Mouse (Mus musculus) testis, postnatal 14 days (tissue): ENCODE data around the gene Zfp408.
A peak's percentile ranks its signal among the peaks of the same experiment; 100 is the strongest.

ENCODE experiments used
- DNase-seq: peaks from one replicate; pipeline ENCODE4 v3.0.0; 2021; ENCODE audit warnings: low spot score

Zfp408 gene

DNA sequence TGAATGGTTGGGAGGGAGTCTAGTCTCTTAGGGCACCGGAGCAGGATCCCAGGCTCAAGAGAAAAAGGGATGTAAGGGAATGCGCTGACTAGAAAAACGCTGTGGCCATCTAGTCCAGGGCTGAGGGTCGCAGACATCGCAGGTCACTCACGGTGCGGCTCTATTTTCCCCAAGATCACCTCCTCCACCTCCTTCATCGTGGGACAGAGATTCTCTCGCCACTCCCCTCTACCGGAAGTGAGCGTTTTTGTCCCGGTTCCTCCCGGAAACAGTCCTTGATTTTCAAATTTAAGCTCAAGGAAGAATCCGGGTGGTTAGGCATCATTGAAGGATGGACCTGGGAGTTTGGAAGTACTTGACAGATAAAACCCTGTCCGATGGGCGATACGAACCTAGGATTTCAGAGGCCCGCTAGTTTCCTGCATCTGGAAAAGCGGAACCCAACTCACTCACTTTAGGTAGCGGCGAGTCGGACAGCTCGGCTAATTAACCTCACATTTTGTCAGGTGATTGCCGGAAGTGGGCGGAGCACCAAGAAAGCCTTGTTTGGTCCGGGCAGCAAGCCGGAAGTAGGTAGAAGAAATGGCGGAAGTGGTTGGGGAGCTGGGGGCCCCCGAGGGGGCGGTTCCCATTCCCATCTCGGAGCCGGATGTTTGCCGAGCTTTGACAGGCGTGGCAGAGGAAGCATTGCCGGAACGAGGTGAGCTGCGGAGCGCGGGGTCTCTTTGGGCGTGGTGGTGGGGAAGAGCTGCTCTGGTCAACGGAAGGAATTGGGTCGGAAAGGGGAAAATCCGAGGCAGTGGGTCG is at the start of gene Zfp408, which contains the start of gene Arhgap1:
Gene Zfp408, minus strand, starts transcription at position 239 of the 807 bp plus-strand sequence.
Gene Arhgap1, plus strand, starts transcription at position 308 of the 807 bp plus-strand sequence.
- peak; percentile 97 for DNase-seq

DNA sequence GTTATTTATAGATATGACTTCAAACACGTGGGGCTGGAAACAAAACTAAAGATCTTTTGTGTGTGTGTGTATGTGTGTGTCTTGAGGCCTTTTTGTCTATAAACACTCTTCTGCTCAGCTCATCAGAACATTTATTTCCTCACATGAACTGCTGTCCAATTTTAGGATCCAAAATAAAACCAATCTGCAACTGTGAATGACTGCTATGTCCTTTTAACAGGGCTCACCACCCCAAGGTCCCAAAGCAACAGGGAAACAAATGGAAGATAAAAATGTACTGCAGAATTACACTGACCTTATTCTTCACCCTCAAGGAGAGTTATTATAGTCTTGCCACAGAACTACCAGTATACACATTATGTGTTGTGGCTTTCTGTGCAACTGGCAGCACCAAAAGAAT is 49.6 kb upstream of the Zfp408 start:
- no peak for DNase-seq

DNA sequence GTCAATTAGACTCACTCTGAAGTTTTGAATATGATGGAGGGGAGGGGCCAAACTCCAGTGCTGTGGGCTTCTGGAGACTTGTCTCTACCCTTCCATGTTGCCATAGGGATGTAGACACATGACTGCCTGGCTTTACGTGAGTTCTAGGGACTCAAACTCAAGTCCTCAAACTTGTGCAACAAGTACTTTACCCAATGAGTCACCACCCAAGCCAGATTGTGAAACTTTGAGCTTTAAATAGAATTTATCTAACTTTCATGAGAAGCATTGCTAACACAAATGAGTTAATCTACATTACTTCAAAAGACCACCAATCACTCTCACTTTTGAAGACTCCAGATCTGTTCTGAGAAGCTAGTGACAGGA is 46.6 kb upstream of the Zfp408 start:
- no peak for DNase-seq

DNA sequence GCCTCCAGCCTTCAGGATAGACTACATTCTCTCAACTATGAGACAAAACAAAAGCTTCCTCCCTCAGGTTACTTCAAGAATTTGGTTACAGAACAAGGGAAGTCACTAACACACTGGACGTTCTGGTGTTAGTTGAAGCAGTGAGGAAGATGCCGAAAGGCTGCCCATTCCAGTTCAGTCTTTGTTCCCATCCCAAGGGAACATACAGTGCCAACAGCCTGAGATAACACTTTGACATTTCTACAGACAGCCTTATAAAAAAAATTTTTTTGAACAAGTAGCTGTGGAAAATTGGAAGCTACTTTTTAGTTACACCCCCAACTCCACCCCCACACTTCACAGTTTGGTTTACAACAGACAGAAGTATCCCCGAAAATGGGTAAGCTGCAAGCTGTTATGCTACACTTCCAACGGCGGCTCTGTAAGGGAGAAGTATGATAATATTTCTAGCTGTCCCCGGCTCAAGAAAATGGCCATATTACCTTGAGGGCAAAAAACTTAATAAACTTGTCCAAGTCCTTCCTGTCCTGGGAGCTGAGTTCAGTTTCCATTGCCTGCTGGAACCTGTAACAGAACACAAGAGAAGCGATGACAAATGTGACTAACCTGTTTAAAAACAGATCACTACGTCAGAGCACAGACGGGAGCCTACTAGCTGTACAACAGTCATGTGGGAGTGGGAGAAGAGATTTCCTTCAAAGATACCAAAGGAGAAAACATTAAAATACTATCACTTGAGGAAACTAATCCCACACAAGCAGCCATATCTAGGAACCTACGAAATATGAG is 46.0 kb upstream of the Zfp408 start:
- no peak for DNase-seq

DNA sequence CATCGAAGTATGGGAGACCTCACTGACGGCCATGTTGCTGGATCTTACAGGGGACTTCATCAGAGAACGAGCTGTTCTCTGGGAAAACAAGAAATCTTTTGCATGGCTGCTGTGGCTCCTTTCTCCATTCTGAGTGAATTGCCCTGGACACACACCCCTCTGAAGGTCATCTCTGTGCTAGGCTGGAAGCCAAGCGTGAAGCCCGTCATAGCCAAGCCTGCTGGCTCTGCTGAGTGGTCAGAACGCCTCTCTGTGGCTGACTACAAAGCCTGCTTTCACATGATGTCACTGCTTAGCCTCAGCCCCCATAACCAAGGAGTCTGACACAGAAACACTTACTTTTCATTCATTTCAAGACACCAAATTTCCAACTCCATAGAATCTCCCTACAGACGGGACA is 39.9 kb upstream of the Zfp408 start:
- DNase-seq: peak; percentile 72

DNA sequence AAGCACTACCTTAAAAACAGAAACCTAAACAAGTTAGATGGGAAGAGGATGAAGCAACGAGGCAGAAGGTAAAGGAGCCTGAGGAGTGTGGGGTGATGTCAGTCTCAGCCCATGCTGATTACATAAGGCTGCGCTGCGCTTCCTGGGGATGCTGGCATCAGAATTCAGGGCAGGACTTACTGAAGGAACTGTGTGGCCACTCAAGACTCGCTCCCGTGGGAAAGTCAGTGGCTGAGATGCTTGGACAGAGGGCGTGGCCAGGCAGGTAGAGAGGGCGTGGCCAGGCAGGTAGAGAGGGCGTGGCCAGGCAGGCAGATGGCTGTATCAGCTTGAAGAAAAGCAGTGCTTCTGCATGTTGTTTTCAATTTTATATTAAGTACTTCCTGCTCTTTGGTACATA is 34.3 kb upstream of the Zfp408 start:
- DNase-seq: no peak

DNA sequence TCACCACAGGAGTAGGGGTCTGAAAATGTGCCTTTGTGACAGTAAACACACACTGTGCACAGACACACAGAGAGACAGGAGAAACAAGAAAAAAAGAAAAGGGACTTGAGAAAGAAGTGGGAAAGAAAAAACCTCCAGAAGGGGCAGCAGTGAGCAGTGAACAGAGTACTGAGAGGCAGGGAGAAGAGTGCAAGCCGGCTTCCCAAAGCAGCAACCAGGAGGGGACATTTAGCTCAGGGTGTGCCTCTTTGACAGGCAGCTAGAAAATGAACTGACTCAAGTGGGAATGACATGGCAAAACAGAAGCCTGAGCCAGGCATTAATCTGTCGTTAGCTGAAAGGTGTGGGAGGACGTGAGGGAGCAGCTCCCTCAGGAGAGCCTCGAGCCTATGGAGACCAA is 33.3 kb upstream of the Zfp408 start:
- DNase-seq: no peak

DNA sequence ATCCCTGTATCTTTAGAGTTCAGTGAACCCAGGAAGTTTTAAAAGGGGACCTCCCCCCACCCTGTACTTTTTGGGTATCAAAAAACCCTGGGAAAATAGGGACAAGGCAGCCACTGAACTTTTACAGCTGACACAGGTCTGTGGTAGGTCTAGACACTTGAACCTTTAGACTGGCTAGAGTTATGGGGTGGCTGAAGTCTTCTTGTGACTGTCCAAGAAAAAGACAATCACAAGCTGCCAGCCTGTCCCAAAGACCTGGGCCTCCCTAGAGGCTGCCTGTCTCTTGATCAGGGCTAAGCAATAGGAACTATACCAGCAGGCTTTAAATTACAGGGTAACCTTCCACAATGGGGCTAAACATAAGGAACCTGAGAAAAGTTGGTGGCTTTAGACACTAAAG is 27.4 kb upstream of the Zfp408 start:
- no peak for DNase-seq

DNA sequence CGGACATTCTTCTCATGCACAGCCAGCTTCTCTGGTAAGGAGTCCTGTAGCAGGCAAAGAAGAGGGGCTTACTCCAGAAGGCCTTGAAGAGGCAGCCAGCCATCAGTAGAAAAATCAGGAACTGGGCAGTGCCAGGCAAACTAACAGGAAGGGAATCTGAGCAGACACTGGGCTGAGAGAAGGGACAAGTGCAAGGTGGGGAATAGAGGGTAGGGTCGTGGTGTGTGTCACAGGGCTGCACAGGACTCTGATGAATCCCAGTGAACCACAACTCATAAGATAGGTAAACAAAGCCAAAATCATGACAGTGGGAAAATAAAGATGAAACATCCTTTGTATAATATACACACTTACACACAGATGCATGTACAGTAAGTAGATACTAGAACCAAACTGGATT is 26.8 kb upstream of the Zfp408 start:
- DNase-seq: no peak

DNA sequence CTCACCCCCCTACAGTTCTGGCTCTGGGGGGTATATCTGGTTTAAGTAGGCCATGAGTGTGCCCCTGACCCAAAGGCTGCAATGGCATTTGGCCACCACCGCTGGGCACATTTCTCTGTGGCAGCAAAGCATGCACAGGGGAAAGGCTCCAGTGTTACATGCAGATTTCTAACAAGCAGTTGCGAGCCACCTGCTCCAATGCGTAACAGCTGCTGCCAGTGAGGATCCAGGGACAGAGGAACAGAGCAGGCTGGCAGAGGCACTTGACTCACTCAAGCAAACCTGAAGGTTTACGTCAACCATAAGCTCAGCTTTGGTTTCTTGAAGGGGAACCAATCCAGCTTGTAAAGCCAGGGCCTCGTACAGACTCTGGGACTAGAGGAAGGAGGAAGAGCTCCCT is 25.3 kb upstream of the Zfp408 start:
- no peak for DNase-seq

DNA sequence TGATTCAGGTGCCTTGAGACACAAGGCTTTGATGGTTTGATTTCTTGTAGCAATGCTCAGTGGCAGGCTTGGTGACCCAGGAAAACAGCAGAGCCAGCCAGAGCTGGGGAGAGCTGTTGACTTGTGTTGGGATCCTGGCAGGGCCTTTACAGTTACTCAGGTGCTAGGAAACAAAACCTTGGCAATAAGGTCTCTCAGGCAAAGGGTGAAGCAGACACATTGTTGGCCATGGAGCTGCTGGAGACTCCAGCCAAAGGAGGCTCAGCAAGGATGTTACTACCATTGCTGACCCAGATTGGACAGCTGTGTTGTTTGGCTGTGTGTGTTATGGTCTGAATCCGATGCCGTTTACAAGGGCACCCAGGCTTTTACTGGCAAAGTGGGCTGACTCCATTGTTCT is 24.0 kb upstream of the Zfp408 start:
- DNase-seq: no peak

DNA sequence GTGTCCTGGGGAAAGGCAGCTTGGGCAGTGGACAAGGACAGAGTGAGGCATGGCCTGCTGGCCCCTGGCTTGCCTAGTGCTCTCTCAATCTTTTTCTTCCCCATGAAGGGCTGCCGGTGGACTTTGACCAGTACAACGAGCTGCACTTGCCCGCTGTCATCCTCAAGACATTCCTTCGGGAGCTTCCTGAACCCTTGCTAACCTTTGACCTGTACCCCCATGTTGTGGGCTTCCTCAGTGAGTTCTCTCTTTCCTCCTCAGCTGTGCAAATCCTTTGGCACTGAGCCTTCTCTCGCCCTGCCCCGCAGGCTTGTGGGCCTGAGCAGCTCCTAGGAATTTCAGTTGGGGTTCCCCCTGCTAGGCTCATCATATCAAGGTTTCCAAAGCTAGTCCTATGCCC is 20.4 kb upstream of the Zfp408 start:
- DNase-seq: no peak

DNA sequence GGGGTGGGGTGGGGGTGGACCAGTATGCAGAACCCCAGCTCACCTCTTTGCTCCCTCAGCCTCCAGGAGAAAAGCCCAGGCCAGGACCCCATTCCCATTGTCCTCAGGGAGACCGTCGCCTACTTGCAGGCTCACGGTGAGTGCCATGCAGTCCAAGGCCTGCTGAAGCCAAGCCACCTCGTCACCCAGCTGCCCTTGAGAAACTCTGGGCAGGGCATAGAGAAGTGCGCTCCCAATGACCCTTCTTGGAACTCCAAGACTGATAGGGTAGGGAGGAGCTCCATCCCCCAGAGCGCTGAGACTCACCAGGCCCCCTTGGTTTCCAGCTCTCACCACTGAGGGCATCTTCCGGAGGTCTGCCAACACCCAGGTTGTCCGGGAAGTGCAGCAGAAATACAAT is 19.7 kb upstream of the Zfp408 start:
- DNase-seq: no peak

DNA sequence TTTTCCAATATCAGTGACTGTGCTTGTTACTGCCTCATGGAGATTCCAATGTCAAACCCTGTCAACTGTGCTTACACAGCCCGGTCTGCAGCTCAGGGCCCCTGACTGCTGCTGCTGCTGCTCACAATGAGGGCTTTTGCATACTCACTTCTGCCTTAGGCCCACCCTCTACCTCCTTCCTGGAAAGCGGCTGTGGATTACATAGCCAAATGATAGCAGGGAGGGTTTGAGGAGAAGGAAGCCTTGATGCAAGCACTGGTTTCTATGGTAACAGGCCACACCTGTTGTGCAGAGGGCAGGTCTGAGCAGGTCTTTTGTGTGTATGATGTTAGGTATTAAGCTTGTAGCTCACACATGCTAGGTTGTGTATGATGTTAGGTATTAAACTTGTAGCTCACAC is 18.2 kb upstream of the Zfp408 start:
- DNase-seq: no peak

DNA sequence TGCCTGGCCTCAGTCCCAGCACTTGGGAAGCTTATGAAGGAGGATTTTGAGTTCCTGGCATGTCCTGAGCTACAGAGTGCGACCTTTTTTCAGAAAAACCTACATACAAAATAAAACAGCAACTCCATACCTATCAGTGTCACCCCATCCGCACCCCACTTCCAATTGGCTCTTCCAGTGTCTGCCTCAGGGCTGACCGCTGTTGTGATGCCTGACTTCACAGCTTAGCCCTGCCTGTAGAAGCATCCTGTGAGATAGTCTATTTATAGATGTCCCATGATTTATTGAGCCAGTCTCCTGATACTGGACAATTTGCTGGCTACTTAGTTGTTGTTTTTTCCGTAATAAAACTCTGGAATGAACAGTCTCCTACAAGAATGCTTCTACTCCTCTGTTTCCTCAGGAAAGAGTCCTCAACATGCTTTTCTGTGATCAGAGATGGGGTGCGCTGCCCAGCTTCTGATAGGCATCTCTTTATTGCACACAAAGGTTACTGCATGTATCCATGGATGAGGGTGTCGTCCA is 16.9 kb upstream of the Zfp408 start:
- no peak for DNase-seq

DNA sequence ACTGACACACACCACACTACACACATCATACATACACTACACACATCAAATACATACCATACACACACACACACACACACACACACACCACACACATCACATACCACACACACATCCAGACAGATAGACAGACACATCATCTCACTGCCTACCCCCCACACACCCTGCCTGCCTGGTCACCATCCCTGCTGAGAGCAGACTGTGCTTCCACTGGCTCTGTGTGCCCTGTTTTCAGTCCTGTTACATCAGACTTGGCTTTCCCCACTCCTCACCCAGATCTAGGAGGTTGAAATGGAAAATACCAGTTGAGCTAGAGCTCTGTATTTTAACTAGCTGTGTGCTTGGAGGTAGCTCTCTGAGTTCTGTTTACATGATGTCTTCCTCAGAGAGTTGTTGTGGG is 15.2 kb upstream of the Zfp408 start:
- DNase-seq: no peak

DNA sequence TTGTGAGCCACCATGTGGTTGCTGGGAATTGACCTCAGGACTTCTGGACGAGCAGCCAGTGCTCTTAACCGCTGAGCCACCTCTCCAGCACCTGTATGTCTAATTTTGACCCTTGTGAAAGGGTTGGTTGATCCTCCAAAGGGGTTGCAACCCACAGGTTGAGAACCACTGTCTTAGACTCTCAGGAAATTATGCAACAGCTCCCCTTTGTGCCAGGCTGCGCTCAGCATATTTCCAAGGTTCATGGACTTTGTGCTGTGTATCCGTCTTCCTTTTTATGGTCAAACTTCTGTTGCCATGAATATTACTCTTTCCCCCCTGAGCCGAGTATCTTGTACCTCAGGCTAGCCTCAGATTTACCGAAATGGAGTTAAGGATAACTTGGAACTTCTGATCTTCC is 11.4 kb upstream of the Zfp408 start:
- DNase-seq: no peak

DNA sequence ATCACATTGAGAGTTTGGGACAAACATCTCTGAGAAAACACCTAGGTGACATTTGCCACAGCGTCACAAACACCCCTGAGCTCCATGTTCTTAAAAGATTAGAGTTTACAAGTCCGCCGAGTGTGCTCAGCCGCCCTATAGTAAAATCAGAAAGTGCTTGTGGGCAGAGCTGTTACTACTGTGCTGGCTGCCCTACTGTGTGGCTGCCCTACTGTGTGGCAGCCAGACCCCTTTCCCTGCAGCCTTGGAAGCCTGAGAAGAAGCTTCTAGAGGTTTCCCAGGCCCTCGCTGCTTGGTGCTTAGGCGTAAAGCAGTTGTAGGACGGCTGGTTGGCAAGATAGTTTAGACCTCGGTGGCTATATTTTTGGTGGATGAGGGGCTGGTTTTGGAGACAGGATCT is 10.1 kb upstream of the Zfp408 start:
- DNase-seq: no peak

DNA sequence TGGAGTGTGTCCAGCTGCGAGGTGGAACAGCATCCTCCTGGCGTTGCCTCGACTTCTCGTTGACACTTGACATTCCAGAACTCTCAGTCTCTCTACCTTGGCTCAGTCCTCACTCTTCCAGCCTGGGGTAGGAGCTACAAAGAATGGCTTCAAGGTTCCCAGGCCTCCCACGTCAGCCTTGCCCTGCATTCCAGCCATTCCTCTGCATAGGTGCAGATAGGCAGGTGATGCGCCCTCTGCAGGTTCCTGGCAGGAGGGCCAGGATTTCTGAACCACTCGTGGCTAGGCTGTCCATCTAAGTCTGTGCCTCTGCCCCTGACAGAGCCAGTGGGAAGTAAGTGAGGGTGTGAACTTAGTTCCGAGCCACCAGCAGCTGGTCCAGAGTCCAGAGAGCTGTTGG is 7.2 kb upstream of the Zfp408 start:
- no peak for DNase-seq

DNA sequence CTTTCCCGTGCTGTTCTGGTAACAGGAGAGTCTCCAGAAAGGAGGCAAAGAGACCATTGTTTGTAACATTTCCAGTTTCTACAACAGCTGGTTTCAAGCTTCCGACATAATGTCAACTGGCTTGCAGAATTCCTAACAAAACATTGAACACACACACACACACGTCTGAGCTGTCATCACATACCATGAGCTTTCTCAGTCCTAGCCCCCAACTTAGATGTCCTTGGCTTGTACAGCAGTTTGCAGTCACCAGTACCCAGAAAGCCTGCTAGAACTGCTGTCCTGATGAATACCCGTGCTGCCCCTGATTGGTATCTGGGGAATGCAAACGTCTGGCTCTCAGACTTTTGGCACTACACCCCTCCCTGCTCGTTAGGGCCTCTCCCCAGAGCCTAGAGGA is 6.2 kb upstream of the Zfp408 start:
- DNase-seq: no peak

DNA sequence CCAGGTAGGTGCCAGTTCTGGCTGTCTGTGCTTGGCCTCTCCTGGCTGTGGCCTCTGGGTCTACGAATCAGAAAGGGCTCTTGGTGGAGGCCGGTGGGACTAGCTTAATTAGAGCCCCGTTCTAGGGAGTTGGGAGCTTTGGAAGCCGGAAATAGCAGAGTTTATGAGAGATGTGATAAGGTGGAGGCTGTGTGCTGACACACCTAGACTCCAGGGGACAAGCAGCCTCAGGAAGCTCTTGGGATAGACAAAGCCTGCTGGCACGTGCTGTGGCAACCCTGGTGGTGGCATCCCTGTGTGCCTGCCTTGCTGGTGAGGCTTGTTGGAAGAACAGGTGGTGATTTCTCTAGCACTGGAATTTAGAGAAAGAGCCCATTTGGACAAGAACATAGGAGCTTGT is 5.8 kb upstream of the Zfp408 start:
- DNase-seq: no peak

DNA sequence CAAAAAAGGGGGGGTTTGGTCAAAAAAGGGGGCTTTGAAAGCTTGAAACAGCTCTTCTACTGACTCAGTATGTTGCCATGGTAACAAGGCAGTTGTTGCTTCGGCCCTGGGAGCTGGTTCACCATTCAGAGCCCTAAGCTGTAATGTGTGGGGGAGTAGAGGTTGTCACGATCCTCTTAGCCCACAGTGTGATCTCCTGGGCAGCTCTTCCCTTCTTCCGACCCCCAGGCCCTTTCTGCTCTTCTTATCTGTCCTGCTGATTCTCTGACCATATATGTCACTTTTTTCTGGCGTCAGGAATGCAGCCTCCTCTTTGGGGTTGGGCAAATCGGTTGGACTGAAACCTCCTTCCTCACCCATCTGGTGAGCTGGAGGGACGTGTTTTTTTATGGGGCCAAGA is 3.3 kb upstream of the Zfp408 start:
- DNase-seq: no peak

DNA sequence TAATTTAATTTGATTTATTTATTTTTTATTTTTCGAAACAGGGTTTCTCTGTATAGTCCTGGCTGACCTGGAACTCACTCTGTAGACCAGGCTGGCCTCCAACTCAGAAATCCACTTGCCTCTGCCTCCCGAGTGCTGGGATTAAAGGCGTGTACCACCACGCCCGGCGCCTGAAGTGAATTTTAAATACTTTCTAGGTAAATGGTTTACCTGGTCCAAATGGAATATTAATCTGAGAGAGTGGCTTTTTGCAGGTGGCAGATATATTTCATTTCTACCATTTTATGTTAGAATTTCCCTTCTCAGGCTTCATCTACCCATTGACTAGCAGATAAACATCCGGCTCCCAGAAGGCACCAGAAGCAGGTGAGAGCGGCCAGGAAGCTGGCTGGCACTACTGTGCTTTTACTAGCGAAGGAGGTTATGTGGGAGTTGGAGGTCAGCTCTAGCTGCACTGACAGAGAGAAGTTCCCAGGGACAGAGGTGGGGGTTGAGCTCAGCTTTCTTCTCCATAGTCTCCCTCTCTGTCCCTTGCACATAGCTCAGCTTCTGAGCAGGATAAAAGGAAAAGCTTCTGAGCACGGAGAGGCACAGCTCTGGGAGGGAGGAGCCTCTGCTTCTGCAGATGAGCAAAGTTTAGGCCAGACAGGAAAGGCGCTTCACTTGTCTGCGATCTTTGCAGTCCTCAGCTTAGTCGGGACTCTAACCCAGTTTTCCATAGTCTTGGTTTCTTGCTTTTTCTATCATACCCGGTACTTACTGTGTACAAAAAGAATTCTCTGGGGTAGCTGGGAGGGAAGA is 2.1 kb upstream of the Zfp408 start:
- DNase-seq: no peak
